Mouse (Mus musculus): ENCODE measurements around the gene Phyh.

The Phyh gene

DNA sequence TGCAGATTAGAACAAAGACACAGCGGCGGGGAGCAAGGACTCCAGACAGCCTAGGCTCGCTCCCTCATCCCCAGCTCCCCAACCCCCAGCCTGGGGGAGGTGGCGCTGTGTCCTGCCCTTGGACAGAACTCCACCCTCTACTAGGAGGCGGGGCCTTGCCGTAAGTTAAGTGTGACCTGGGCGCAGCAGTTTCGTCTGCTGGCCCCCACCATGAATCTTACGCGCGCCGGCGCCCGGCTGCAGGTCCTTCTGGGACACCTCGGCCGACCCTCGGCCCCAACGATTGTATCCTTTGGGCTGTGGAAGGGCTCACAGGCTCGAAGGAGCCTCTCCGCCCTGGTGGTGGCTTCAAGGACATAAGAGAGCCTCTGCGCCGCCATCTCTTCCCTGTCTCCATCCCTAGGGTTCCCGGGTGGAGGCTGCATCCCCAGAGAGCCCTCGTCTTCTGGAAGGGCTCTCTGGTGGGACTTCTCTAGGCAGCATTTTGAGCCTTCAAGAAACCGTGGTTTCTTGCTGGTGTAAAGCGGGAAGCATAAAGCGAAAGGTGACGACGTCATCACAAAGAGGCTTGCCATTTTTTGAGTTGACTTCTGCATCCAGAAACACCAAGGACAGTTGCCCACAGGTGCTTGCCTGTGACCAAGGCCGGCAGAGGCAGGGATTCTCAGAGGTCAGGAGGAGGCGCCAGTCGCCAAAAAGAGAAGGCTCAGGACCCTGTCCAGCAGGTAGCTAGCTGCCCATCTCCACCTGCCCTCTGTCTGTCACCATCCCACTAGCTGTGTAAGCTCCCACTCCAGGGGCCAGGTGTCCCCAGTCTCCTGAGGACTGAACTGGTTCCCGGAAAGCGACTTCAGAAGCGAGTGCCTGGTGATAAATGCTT is at the start of gene Phyh:
Phyh (plus strand) TSS at position 160 of the 880 bp plus-strand sequence.
- peak; percentile 46 to 80 for DNase-seq (ENCODE audit: low spot score in 2 of 2)

GRCm38 (mm10) chr2:4872740-4873139 is 46.1 kb upstream of the Phyh start:
- DNase-seq (ENCODE audit: low spot score in 2 of 2), result no peak

GRCm38 (mm10) chr2:4873331-4873730 is 45.5 kb upstream of the Phyh start:
- DNase-seq (ENCODE audit: low spot score in 2 of 2), result no peak

DNA sequence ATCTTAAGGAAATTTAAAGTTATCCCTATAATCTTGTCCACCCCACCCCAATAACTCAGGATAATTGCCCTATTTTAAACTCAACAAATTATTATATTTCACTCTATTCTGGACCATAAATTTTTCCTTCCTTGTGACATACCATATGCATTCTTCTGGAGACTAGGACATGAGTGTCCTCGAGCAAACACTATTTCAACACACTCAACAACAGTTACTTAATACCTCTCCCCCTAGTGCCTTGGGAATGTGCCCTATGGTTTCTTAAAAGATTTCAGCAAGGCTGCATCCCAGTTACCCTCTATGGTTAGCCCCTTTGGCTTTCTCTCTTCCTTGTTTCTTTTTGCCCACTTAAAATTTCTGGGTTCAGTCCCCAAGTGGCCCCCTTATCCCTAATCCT is 43.7 kb upstream of the Phyh start:
- DNase-seq (ENCODE audit: low spot score in 2 of 2), result no peak

DNA sequence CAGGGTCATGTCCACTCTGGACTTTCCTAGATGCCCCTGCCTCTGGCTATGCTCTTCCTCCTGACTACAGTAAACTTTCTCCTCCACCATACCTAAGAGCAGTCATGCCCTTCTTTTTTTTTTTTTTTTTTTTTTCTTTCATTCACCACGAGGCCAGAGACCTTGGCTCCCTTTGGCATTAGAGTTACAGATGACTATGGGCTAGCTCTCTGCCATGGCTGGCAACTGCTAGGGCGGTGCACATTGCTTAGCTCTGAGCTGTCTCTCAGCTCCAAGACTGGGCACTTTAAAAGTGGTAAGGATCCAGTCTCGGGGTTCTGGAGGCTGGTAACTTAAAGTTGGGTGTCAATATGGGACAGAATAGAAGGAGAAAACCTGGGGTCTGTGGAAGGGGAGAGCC is 42.7 kb upstream of the Phyh start:
- DNase-seq (ENCODE audit: low spot score in 2 of 2), result no peak

DNA sequence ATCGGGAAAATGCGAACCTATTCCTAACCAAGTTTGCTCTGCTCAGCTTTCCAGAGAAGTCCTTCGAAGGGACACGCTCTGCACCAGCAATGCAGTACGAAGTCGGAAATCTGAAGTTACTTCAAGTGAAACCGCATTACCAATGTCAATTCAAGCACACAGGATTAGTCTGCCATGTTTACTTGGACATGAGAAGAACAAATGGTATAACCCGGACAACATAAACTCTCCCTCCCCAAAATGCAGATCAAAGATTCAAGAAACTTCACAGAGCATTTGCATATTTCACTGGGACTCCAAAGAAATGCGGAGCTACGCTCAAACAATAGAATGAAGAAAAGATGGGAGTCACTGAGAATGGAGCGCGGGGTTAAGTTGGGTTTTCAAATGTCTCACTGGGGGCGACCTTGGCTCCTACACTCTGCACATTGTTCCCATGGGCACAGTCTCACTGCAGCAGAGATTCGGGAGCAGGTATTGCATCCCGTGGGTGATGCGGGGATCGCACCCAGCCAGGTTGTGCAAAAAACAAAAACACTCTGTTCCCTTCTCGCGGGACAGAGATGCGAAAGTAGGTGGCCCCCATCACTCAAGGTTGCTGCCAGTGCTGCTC is 38.0 kb upstream of the Phyh start:
- DNase-seq (ENCODE audit: low spot score in 2 of 2), result peak in 1 of 2 experiments; percentile 29

GRCm38 (mm10) chr2:4881350-4882248 is 37.2 kb upstream of the Phyh start, which contains the start of gene Sephs1:
Gene Sephs1 (plus strand): TSS chr2:4881564.
- peak; percentile 39 to 73 for DNase-seq (ENCODE audit: low spot score in 2 of 2)

- DNase-seq (ENCODE audit: low spot score in 2 of 2), result peak in 1 of 2 experiments; percentile 62
Measured at GRCm38 (mm10) chr2:4882249-4882791, 36.5 kb upstream of the Phyh start.

- DNase-seq (ENCODE audit: low spot score in 2 of 2), result no peak
Measured at GRCm38 (mm10) chr2:4883009-4883704, 35.7 kb upstream of the Phyh start.

- DNase-seq (ENCODE audit: low spot score in 2 of 2), result no peak
Measured at GRCm38 (mm10) chr2:4886896-4887295, 31.9 kb upstream of the Phyh start.

GRCm38 (mm10) chr2:4895598-4895997 is 23.2 kb upstream of the Phyh start:
- DNase-seq (ENCODE audit: low spot score in 2 of 2), result no peak

GRCm38 (mm10) chr2:4896970-4897369 is 21.8 kb upstream of the Phyh start:
- no peak for DNase-seq (ENCODE audit: low spot score in 2 of 2)

DNA sequence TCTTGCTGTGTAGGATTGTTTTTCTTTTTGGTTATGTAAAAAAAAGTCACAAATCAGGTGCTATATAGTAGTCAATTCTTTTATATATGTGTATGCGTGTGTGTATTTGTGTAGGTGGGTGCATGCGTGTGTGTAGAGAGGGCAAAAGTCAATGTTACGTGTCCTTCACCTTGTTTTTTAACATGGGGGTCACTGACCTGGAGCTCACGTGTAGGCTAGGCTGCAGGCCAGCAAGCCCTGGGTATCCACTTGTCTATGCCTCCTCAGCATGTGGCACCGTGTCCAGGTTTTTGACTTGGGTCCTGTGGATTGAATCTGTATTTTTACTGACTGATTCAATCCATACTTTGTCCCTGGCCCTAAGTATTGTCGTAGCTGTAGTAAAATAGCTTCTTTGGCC is 18.2 kb upstream of the Phyh start:
- no peak for DNase-seq (ENCODE audit: low spot score in 2 of 2)

DNA sequence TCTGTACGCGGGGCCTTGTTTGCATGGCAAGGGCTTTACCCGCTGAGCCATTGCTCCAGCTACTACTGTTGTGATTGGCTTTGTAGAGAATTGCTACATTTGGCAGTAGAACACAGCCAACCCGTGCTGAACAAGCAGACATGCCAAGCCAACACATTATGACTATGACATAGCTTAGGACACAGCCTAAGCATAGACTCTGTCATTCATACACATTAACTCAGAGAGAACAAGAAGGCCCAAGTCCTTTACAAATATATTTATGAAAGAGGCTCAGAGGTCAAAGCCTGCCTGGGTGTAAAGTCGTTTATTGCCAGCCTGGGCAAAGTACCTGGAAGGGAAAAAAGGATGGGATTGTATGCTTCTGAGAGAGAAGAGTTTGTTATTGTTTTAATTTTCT is 16.5 kb upstream of the Phyh start:
- no peak for DNase-seq (ENCODE audit: low spot score in 2 of 2)

- no peak for DNase-seq (ENCODE audit: low spot score in 2 of 2)
Measured at GRCm38 (mm10) chr2:4907120-4907519, 11.7 kb upstream of the Phyh start.

DNA sequence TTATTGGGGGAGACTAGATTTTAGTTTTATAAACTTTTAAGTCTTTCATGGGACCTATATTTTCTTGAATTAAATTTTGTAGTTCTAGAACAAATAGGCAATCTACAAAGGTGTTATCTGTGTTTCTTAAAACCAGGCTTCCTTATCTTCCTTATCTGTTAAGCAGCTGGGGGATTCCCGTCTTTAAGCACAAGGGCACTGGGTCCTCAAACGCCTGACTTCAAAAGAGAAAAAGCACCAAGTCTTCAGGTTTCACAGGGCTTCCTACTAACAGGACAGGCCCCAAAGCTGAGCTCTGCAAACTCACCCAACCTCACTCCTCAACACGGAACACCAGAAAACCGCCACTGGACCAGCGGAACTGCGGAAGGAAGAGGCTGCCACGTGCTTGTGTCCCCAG is 10.9 kb upstream of the Phyh start:
- DNase-seq (ENCODE audit: low spot score in 2 of 2), result no peak

DNA sequence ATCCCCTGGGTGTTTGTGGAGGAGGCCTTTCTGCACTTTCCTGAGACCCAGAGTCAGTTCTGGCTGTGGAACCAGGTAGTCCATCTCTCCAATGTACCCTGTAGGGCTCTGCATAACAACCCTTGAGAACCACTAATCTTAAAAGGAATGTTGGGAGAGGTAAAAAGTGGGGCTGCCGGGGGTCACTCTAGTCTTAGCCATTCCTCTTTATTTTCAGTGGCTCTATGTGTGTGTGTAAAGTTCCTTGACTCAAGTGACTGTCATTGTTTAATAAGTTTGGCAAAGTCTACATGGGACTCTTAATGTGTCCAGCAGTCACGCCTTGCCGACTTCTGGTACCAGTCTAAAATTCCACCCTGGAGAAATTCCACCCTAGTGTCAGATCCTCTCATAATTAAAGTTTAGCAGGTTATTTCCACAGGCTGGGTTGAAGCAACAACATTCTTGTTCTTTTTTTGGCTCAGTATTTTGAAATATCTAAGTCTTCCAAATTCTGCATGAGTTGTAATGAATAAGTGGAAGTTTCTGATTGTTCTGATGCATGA is 10.0 kb upstream of the Phyh start:
- no peak for DNase-seq (ENCODE audit: low spot score in 2 of 2)

- DNase-seq (ENCODE audit: low spot score in 2 of 2), result no peak
Measured at GRCm38 (mm10) chr2:4909909-4910308, 8.9 kb upstream of the Phyh start.

- DNase-seq (ENCODE audit: low spot score in 2 of 2), result no peak
Measured at GRCm38 (mm10) chr2:4910521-4910920, 8.3 kb upstream of the Phyh start.

GRCm38 (mm10) chr2:4913949-4914348 is 4.9 kb upstream of the Phyh start:
- DNase-seq (ENCODE audit: low spot score in 2 of 2), result no peak

DNA sequence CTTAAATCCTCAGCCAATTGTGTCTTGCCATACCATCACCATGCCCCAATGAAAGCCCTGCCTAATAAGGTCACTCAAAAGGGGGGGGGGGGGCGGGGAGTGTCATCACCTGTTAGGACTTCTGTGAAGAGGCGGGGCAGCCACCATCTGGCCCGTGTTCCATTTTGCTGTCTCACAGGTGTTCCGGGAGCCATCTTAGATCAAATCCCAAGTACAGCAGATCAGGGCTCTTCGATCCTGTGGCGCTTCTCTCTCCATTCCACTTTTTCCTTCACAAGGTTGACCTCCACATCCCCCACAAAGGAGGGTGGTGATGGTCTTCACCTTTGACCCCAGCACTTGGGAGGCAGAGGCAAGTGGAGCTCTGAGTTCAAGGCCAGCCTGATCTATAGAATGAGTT is 2.8 kb upstream of the Phyh start:
- DNase-seq (ENCODE audit: low spot score in 2 of 2), result no peak
